ENCODE assay signal across 12 mouse cellular contexts in genomic region chr12:79044668-79045067, GRCm38 (mm10). TPM values are rescaled to one million over a fixed set of nuclear protein-coding genes. Genes with fewer than 3 reads are reported as not detected.
DNase-seq lines count a peak whose midpoint lies in the region; ATAC-seq and TF ChIP-seq lines count a peak whose summit lies in the region.
"Had no signal": no experiment of that assay in that cellular context is flagged by ENCODE, and none has a peak within 500 bp of the region (broad histone marks: within the 10 kb centered on the region; RNA-seq: fewer than 3 reads in every experiment).

No protein-coding gene starts in this region.

- H3K27me3 ChIP-seq in embryonic facial prominence, embryonic 14.5 days (replicated peaks; ENCODE audit: control insufficient read depth, insufficient read depth, low read length) = no peaks in the 10 kb centered on the region
- H3K27me3 ChIP-seq in heart, embryonic 13.5 days (replicated peaks) = peaks cover 37% of the 10 kb centered on the region
- no peaks in the 10 kb centered on the region for H3K27me3 ChIP-seq in lung, embryonic 14.5 days (ENCODE audit: insufficient read depth, low read length)
- H3K27me3 ChIP-seq: forebrain, embryonic 15.5 days; stomach, embryonic 15.5 days had no signal

- no peaks in the 10 kb centered on the region for H3K4me1 ChIP-seq in embryonic facial prominence, embryonic 14.5 days (ENCODE audit: control insufficient read depth, insufficient read depth, low read length)
- H3K4me1 ChIP-seq in heart, embryonic 13.5 days = peaks cover 26% of the 10 kb centered on the region
- H3K4me1 ChIP-seq in lung, embryonic 14.5 days (ENCODE audit: insufficient read depth) = no peaks in the 10 kb centered on the region
- H3K4me1 ChIP-seq: forebrain, embryonic 15.5 days; stomach, embryonic 15.5 days had no signal

- H3K4me3 ChIP-seq in embryonic facial prominence, embryonic 14.5 days (ENCODE audit: low read depth, low read length) = no peak overlapping the region
- H3K4me3 ChIP-seq in heart, embryonic 13.5 days = no peak overlapping the region
- H3K4me3 ChIP-seq in lung, embryonic 14.5 days (ENCODE audit: low read depth, low read length) = no peak overlapping the region
- H3K4me3 ChIP-seq: forebrain, embryonic 15.5 days; stomach, embryonic 15.5 days had no signal

- H3K9ac ChIP-seq in embryonic facial prominence, embryonic 14.5 days (ENCODE audit: low read depth, low read length) = no peak overlapping the region
- no peak overlapping the region for H3K9ac ChIP-seq in heart, embryonic 13.5 days
- no peak overlapping the region for H3K9ac ChIP-seq in lung, embryonic 14.5 days
- H3K9ac ChIP-seq: forebrain, embryonic 15.5 days; stomach, embryonic 15.5 days had no signal

- ATAC-seq in embryonic facial prominence, embryonic 14.5 days (ENCODE audit: low read depth) = peak; percentile 94
- peak; percentile 45; the same call in 1 of the 2 replicates for ATAC-seq in heart, embryonic 13.5 days (ENCODE audit: extremely low read depth, insufficient number of reproducible peaks, low FRiP score, low TSS enrichment)
- peak; percentile 47; the same call in 1 of the 2 replicates for ATAC-seq in lung, embryonic 14.5 days (ENCODE audit: insufficient read depth)
- ATAC-seq in cerebellum, adult (ENCODE audit: insufficient number of reproducible peaks, low FRiP score, low TSS enrichment) = no peak
- ATAC-seq: forebrain, embryonic 15.5 days; intestine, embryonic 16.5 days had no signal

- 54% methylated on average over 8 of the region's 8 CpGs for WGBS in embryonic facial prominence, embryonic 14.5 days
- WGBS in heart, embryonic 13.5 days = 30% methylated on average over 8 of the region's 8 CpGs
- 63% methylated on average over 8 of the region's 8 CpGs for WGBS in lung, embryonic 14.5 days

- TF ChIP-seq CTCF in lung, embryonic 14.5 days (IDR thresholded peaks at IDR 0.05; ENCODE audit: low read depth) = no peak

- H3K4me2 ChIP-seq in embryonic facial prominence, embryonic 14.5 days (ENCODE audit: low read depth, low read length) = no peak overlapping the region
- no peak overlapping the region for H3K4me2 ChIP-seq in heart, embryonic 13.5 days
- no peak overlapping the region for H3K4me2 ChIP-seq in lung, embryonic 14.5 days
- H3K4me2 ChIP-seq: forebrain, embryonic 15.5 days; midbrain, embryonic 11.5 days; stomach, embryonic 15.5 days had no signal

- 0 out of 2 replicates have a peak, but pooled peaks cover 3% of the 10 kb centered on the region for H3K9me3 ChIP-seq in embryonic facial prominence, embryonic 14.5 days (ENCODE audit: control insufficient read depth, low read length)
- H3K9me3 ChIP-seq in heart, embryonic 13.5 days = no peaks in the 10 kb centered on the region
- H3K9me3 ChIP-seq in lung, embryonic 14.5 days (ENCODE audit: low read depth, low read length) = no peaks in the 10 kb centered on the region
- H3K9me3 ChIP-seq: forebrain, embryonic 15.5 days; stomach, embryonic 15.5 days had no signal

- H3K36me3 ChIP-seq in embryonic facial prominence, embryonic 14.5 days (ENCODE audit: control insufficient read depth, insufficient read depth, low read length) = no peaks in the 10 kb centered on the region
- H3K36me3 ChIP-seq in heart, embryonic 13.5 days = peaks cover 21% of the 10 kb centered on the region
- H3K36me3 ChIP-seq in lung, embryonic 14.5 days (ENCODE audit: insufficient read depth) = 0 out of 2 replicates have a peak, but pooled peaks cover 16% of the 10 kb centered on the region
- H3K36me3 ChIP-seq: forebrain, embryonic 15.5 days; stomach, embryonic 15.5 days had no signal

- peak; percentile 10 for DNase-seq in embryo, embryonic 11 days
- DNase-seq in embryo, embryonic 9.5 days (ENCODE audit: extremely low spot score) = no peak
- peak; percentile 89 for DNase-seq in embryonic facial prominence, embryonic 14.5 days (ENCODE audit: low spot score)
- peak; percentile 21 for DNase-seq in lung, embryonic 14.5 days
- no peak for DNase-seq in cerebellum, postnatal 36 days
- no peak for DNase-seq in adrenal gland, postnatal 4 days (ENCODE audit: low spot score in 2 of 2)

- no peak overlapping the region for H3K27ac ChIP-seq in embryonic facial prominence, embryonic 14.5 days (replicated peaks; ENCODE audit: low read depth, low read length)
- H3K27ac ChIP-seq in heart, embryonic 13.5 days (replicated peaks) = peak overlapping the region; percentile 32
- H3K27ac ChIP-seq in lung, embryonic 14.5 days (ENCODE audit: low read depth) = no peak overlapping the region
- H3K27ac ChIP-seq: forebrain, embryonic 15.5 days; stomach, embryonic 15.5 days had no signal

RNA-seq across cellular contexts. Expression of gene Plekhh1, which starts 15.7 kb away (rescaled TPM):
- polyA plus RNA-seq in embryonic facial prominence, embryonic 14.5 days (2014; fragmentation: Nextera tagmentation; extraction: Ambion mirVana) = 2.5 and 3.5 TPM in 2 replicates
- polyA plus RNA-seq in heart, embryonic 13.5 days (2015; fragmentation: Nextera tagmentation; extraction: Ambion mirVana) = 2.3 and 2.7 TPM in 2 replicates
- 3.9 and 5.2 TPM in 2 replicates for polyA plus RNA-seq in lung, embryonic 14.5 days (2014; fragmentation: Nextera tagmentation; extraction: Ambion mirVana)
- 1 to 10 TPM; 2.7 to 6.7 TPM for total RNA-seq in adrenal gland, postnatal 4 days (2021)

RNA-seq across cellular contexts. Expression of gene Tmem229b, which starts 37.2 kb away (rescaled TPM):
- 8.1 and 9.5 TPM in 2 replicates for polyA plus RNA-seq in embryonic facial prominence, embryonic 14.5 days (2014; fragmentation: Nextera tagmentation; extraction: Ambion mirVana)
- polyA plus RNA-seq in heart, embryonic 13.5 days (2015; fragmentation: Nextera tagmentation; extraction: Ambion mirVana) = 2.6 TPM in 2 replicates
- polyA plus RNA-seq in lung, embryonic 14.5 days (2014; fragmentation: Nextera tagmentation; extraction: Ambion mirVana) = 5.6 and 5.7 TPM in 2 replicates
- total RNA-seq in adrenal gland, postnatal 4 days (2021) = 10 to 100 TPM; 18.3 to 19.8 TPM

RNA-seq across cellular contexts. Expression of gene Pigh, which starts 44.8 kb away (rescaled TPM):
- 20.1 and 24.5 TPM in 2 replicates for polyA plus RNA-seq in embryonic facial prominence, embryonic 14.5 days (2014; fragmentation: Nextera tagmentation; extraction: Ambion mirVana)
- 14.5 and 15.4 TPM in 2 replicates for polyA plus RNA-seq in heart, embryonic 13.5 days (2015; fragmentation: Nextera tagmentation; extraction: Ambion mirVana)
- polyA plus RNA-seq in lung, embryonic 14.5 days (2014; fragmentation: Nextera tagmentation; extraction: Ambion mirVana) = 23.5 and 24.7 TPM in 2 replicates
- total RNA-seq in adrenal gland, postnatal 4 days (2021) = 10 to 100 TPM; 10.7 to 12.5 TPM

Comparison
In these comparisons a context has a peak if more than half of its experiments do, and no peak if none do; other contexts are left out.
1. DNase-seq: peak in embryo, embryonic 11 days (single experiment), embryonic facial prominence, embryonic 14.5 days (single experiment) and lung, embryonic 14.5 days (single experiment); none in embryo, embryonic 9.5 days (single experiment), cerebellum, postnatal 36 days (0 of 2) and adrenal gland, postnatal 4 days (0 of 2).